Mouse (Mus musculus) testis, adult 2 months (tissue): Measurements from ENCODE around the gene Lrfn3.

Source experiments
- CTCF ChIP-seq: fragments of 200-500 bp; IDR thresholded peaks from 2 replicates; pipeline ENCODE4 v1.5.1; 2012; ENCODE audit warnings: low read depth, mild to moderate bottlenecking, inconsistent platforms, low read length, moderate library complexity; ENCODE audit not compliant: control insufficient read depth, insufficient read depth, insufficient replicate concordance
- POLR2A ChIP-seq: fragments of 200-500 bp; IDR thresholded peaks from 2 replicates; pipeline ENCODE4 v1.6.1; 2012; ENCODE audit warnings: low read depth, mild to moderate bottlenecking, inconsistent platforms, low read length, moderate library complexity; ENCODE audit not compliant: control insufficient read depth

DNA sequence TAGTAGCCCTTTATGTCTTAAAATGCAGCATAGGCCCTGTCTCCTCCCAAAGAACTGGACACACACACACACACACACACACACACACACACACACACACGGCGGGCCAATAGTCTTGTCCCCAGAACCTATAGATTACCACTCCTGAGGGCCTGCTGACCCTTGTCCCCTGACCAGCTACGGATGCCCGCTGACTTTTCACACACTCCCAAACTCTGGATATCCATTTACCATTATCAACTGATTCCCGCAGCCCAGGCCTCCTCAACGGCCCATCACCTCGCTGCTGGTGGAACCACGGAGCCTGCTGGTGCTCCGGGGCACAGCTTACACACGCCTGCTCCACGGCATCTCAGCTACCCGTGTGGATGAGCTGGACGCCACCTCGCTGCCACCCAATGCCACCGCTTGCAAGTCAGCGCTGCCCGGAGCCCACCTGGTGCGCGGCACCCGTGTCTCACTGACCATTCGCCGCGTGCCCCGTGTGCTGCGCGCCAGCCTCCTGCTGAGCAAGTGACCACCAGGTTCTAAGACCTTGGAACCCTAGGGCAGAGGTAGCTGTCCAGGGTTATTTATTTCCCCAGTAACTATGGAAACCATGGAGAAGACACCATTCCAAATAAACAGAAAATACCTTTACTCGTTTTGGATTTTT, 48.8 kb downstream of the Lrfn3 start:
- TF ChIP-seq POLR2A (no peak), CTCF (no peak)
